Mouse (Mus musculus) kidney, adult 2 months (tissue): Measurements from ENCODE around the gene Ttll1.

Experiments
- CTCF ChIP-seq: fragments of 200-500 bp; conservative IDR thresholded peaks from 2 replicates; pipeline ENCODE4 v1.5.1; 2011; ENCODE audit warnings: low read depth, mild to moderate bottlenecking, control low read depth, low read length, moderate library complexity, mixed read lengths; ENCODE audit not compliant: insufficient read depth, insufficient read length
- POLR2A ChIP-seq: fragments of 200-500 bp; IDR thresholded peaks from one replicate; pipeline ENCODE4 v1.6.1; 2011; ENCODE audit warnings: low read depth, low read length, control low read depth

DNA sequence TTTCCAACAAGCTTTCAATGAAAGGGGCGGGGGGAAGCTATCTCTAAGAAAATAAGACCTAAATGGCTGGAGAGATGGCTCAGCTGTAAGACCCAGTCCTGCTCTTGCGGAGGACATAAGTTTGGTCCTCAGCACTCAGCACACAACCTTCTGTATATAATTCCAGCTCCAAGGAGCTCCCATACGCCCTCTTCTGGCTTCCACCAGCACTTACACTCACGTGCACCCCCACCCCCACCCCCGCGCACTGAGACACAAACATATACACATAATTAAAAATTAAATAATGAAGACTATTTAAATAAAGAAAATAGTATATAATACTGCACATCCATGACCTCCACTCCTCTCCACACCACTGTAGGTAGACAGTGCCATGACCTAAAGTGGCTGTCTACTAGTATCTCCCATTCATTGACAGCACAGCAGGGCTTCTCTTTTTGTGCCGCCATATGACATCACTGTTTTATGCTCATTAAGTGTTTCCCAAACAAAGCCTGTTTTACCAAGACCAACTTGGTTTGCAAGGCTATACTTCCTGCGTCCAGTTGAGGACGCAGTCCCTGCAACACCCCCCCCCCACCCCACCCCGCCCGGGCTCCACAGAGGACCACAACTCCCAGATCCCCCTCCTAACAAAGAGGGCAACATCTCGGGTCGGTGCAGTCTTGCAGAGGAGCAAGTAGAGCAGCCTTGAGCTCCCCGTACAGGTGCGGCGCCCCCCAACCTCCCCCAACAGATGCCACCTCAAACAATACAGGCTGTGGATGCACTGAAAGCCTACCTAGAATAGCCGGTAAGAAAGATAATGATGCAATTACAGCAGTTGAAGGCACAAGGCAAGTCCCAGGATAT lies 516 bp downstream of the Ttll1 start:
- no peak for TF ChIP-seq POLR2A
- no peak for TF ChIP-seq CTCF
